Mouse (Mus musculus) v-Abl transformed pro-B cells (cell line): Measurements from ENCODE around the gene Cntnap3.
"Not testable (repeated sequence)": the region's sequence is repeated elsewhere in the genome, so short reads cannot be mapped to it uniquely, and the experiment has no call there.

Experiments
- in situ Hi-C, 2 experiments: fragments of 400-800 bp; cut with MboI; formaldehyde crosslinking; loops; one replicate each; pipeline ENCODE4 v1.15.1; 2025; ENCODE audit not compliant: unreplicated experiment in 2 of 2

Gene Cntnap3

DNA sequence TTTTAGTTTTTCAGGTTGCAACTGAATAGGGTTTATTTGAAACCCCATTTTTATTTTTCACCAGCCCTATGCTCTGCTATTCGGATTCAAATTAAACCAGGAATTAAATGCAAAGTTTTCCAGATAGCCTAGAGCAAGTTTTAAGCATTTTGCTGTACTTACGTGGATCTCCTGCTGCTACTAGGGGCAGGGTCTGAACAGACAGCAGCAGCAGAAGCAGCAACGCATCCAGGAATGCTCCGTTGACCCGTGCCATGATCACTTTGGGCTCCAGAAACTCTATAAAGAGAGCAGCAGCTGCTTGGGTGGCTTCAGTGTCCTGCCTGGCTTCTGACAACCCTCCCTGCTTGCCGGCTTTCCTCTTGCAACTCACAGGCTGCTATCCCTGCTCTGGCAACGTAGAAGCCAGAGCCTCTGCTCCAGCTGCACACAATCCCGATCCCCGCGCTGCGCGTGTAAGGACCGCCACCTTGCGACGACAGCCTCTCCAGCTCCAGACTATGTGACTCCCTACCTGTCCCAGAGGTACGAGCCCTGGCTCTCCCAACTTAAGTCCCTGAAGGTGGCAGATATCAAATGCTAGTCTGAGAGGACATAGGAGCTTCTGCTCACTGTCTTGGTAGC is at the start of gene Cntnap3:
Cntnap3 (minus strand) TSS at position 371 of the 624 bp plus-strand sequence.
- in situ Hi-C loops: no loop called here

DNA sequence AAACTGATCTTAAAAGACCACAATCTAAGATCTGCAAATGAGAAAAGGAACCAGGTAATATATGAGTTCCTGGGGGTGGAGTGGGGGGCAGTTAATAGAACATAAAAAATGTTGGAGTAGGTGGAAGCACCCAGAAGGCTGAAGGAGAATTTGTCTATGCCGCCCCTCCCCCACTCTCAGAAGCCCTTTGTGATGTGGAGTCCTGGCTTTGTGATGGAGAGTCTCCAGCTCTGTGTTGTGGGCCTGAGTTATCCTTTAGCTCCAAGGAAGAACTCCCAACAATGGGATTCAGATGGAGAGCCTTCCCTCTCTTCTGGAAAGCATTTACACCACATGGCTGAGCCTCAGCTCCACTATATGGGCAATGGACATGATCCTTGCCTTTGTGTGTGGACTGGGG is 13.4 kb upstream of the Cntnap3 start, which contains the start of gene Spata31:
Spata31 (plus strand) TSS at position 216 of the 400 bp plus-strand sequence.
- in situ Hi-C loops: no loop called here

DNA sequence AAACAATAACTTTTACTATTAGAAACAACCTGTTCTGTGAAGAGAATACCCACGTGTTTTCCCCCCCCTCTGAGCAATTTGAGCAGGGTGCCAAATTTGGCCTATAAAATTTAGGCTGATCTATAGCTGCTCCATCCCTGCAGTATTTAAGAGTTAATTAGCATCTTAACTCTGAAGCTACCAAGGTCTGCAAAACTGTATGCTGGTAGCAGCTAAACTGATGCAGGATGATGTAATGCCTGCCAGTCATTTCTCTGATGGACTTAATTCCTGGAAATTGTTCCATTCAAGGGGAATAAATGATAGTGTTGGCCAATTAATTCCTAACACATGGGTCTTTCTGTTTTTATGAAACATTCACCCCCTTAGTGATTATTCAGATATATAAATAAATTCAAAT is 623 bp downstream of the Cntnap3 start:
- in situ Hi-C loops: no loop called here

- in situ Hi-C loops: no loop called here
These were observed 38.4 kb downstream of the Cntnap3 start for GRCm38 (mm10) chr13:64865397-64865796.

DNA sequence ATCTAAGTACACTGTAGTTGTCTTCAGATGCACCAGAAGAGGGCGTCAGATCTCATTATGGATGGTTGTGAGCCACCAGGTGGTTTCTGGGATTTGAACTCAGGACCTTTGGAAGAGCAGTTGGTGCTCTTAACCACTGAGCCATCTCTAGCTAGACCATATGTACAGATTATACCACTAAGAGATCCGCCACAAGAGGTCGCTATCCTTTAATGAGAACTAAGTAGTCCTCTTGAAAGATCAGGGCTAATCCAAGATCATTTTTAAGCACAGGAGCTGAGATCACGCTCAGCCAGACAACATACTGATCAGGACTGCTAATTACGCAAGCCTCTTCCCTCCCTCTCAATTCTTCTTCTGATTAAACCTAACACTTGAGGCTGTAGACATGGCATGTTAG is 78.9 kb downstream of the Cntnap3 start:
- in situ Hi-C loops: not testable (repeated sequence)

- in situ Hi-C loops: no loop called here
These were observed 158.4 kb downstream of the Cntnap3 start for GRCm38 (mm10) chr13:64745383-64745782.

DNA sequence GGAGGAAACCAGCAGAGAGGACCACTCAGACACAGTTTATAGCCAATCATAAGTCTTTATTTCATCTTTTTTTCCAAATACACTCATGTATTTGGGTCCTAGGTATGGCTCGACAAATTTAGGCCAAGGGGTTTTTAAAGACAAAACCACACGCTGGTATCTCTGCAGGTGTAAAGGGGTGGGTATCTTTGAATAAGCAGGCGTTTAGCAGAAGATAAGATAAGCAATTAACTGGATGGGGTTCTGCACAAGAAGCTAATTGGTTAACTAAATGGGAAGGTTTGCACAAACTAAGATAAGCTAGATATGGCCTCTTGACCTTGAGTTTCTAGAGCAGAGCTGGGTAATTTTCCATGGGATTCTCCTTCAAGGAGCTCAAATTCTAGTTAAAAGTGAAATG is 171.5 kb downstream of the Cntnap3 start:
- in situ Hi-C loops: no loop called here

DNA sequence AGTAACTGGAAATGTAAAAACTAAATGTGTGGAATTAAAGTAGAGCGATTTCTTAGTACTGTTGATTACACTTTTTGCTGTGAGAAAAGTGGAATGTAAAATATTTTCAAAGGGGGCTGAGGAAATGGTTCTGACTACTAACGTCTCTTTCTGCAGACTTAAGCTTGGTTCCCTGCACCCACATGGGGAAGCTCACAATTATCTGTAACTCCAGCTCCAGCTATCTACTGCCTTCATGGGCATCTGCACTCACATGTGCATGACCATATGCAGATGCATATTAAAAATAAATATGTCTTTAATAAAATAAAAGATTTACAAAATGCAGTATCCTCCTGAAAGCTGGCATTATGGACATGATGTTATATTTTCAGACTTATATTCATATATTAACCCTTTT is 187.0 kb downstream of the Cntnap3 start:
- in situ Hi-C loops: no loop called here

- in situ Hi-C loops: no loop called here
These were observed 211.3 kb downstream of the Cntnap3 start for GRCm38 (mm10) chr13:64692463-64692862.
